Mouse (Mus musculus) hindbrain, postnatal 0 days (tissue): ENCODE measurements around the gene Slc44a1. TPM values are rescaled to one million over a fixed set of nuclear protein-coding genes. Genes with fewer than 3 reads are reported as not detected.

Source experiments
- ATAC-seq: fragments of 200-750 bp; cut with Nextera tagmentation; 2 replicates; pipeline ENCODE4 v1.8.0; 2017; ENCODE audit warnings: mild to moderate bottlenecking, moderate TSS enrichment, moderate library complexity
- DNase-seq: peaks from one replicate; pipeline ENCODE4 v3.0.0-alpha.2; 2015; ENCODE audit warnings: low spot score
- H3K27ac ChIP-seq: fragments of 300-500 bp; sonication (generic); 2 replicates; pipeline ENCODE4 v1.5.1; 2014; ENCODE audit warnings: mild to moderate bottlenecking
- H3K27me3 ChIP-seq: fragments of 300-500 bp; sonication (generic); 2 replicates; pipeline ENCODE4 v1.6.1; 2014; ENCODE audit warnings: low read length, mixed read lengths; ENCODE audit not compliant: insufficient read depth
- H3K36me3 ChIP-seq: fragments of 300-500 bp; sonication (generic); 2 replicates; pipeline ENCODE4 v1.6.1; 2014; ENCODE audit warnings: low read length, mixed read lengths; ENCODE audit not compliant: insufficient read depth
- H3K4me1 ChIP-seq: fragments of 300-500 bp; sonication (generic); 2 replicates; pipeline ENCODE4 v1.6.1; 2014; ENCODE audit warnings: antibody characterized with exemption, low read length, mixed read lengths; ENCODE audit not compliant: insufficient read depth
- H3K4me2 ChIP-seq: fragments of 300-500 bp; sonication (generic); 2 replicates; pipeline ENCODE4 v1.6.1; 2014; ENCODE audit warnings: low read depth, mild to moderate bottlenecking, low read length, moderate library complexity, mixed read lengths
- H3K4me3 ChIP-seq: fragments of 300-500 bp; sonication (generic); 2 replicates; pipeline ENCODE4 v1.5.1; 2014; ENCODE audit warnings: low read length
- H3K9ac ChIP-seq: fragments of 300-500 bp; sonication (generic); replicated peaks from 2 replicates; pipeline ENCODE4 v1.6.1; 2014; ENCODE audit warnings: mild to moderate bottlenecking, low read length, moderate library complexity, mixed read lengths
- H3K9me3 ChIP-seq: fragments of 300-500 bp; sonication (generic); 2 replicates; pipeline ENCODE4 v1.6.1; 2016; ENCODE audit warnings: low read length, mixed read lengths
- CTCF ChIP-seq: IDR thresholded peaks from 2 replicates; pipeline ENCODE4 v1.5.1; 2016; ENCODE audit warnings: antibody characterized with exemption, control low read depth, low read depth
- WGBS: fragments of 180-500 bp; shearing (Covaris S2); extraction: QIAGEN DNeasy Blood & Tissue Kit; methylation state at CpG from one replicate; pipeline ENCODE4 v1.1.7; 2014; 5-methylcytosine and 5-hydroxymethylcytosine counted together
- polyA plus RNA-seq: library from polyadenylated mRNA; unstranded; fragments of >200 nt; fragmentation: Nextera tagmentation; extraction: Ambion mirVana; gene quantifications from 2 replicates; pipeline ENCODE4 v1.2.1, GENCODE M21; 2015
- total RNA-seq: library from RNA; depleted of rRNA; stranded (reverse); fragments of >200 nt; gene quantifications from 2 replicates; pipeline ENCODE4 v1.2.3, GENCODE M21; 2014

Slc44a1 gene
- total and polyA plus RNA-seq, 2 experiments from 2014 or later = 13.6 to 39.4 TPM

- H3K9ac ChIP-seq = no peak overlapping the region
- no peaks in the 10 kb centered on the region for H3K4me1 ChIP-seq
- H3K4me2 ChIP-seq = no peak overlapping the region
- DNase-seq (no peak), ATAC-seq (no peak)
- no peak overlapping the region for H3K27ac ChIP-seq
- H3K27me3 ChIP-seq = no peaks in the 10 kb centered on the region
- no peaks in the 10 kb centered on the region for H3K36me3 ChIP-seq
- no peaks in the 10 kb centered on the region for H3K9me3 ChIP-seq
- TF ChIP-seq CTCF = no peak
- 87% methylated on average over 9 of the region's 10 CpGs for WGBS
- no peak overlapping the region for H3K4me3 ChIP-seq
Observed at GRCm38 (mm10) chr4:53431585-53432234, 8.5 kb upstream of the Slc44a1 start.

- TF ChIP-seq CTCF = no peak
- no peak overlapping the region for H3K9ac ChIP-seq
- 51% methylated on average over 10 of the region's 10 CpGs for WGBS
- no peaks in the 10 kb centered on the region for H3K27me3 ChIP-seq
- ATAC-seq (no peak), DNase-seq (no peak)
- no peak overlapping the region for H3K4me2 ChIP-seq
- no peak overlapping the region for H3K4me3 ChIP-seq
- H3K9me3 ChIP-seq = no peaks in the 10 kb centered on the region
- H3K4me1 ChIP-seq = no peaks in the 10 kb centered on the region; the same call in 1 of the 2 replicates
- no peaks in the 10 kb centered on the region for H3K36me3 ChIP-seq
- H3K27ac ChIP-seq = no peak overlapping the region
Observed at GRCm38 (mm10) chr4:53437110-53437755, 3.0 kb upstream of the Slc44a1 start.

- Histone ChIP-seq H3K4me3 (no peak overlapping the region), H3K27ac (no peak overlapping the region), H3K4me2 (no peak overlapping the region), H3K27me3 (no peaks in the 10 kb centered on the region), H3K9ac (no peak overlapping the region), H3K4me1 (peaks cover 3% of the 10 kb centered on the region; the same call in 1 of the 2 replicates), H3K9me3 (no peaks in the 10 kb centered on the region), H3K36me3 (no peaks in the 10 kb centered on the region)
- WGBS = 77% methylated on average over 2 of the region's 2 CpGs
- DNase-seq (no peak), ATAC-seq (no peak)
- no peak for TF ChIP-seq CTCF
Observed at GRCm38 (mm10) chr4:53438386-53438785, 1.8 kb upstream of the Slc44a1 start.

GRCm38 (mm10) chr4:53438836-53439480, 1.3 kb upstream of the Slc44a1 start:
- H3K4me2 ChIP-seq = peak overlapping the region; percentile 93; the same call in 1 of the 2 replicates
- H3K4me1 ChIP-seq = peaks cover 3% of the 10 kb centered on the region; the same call in 1 of the 2 replicates
- TF ChIP-seq CTCF = no peak
- ATAC-seq = no peak
- H3K9me3 ChIP-seq = no peaks in the 10 kb centered on the region
- no peaks in the 10 kb centered on the region for H3K36me3 ChIP-seq
- no peak overlapping the region for H3K9ac ChIP-seq
- no peak overlapping the region for H3K27ac ChIP-seq
- WGBS = 85% methylated on average over 7 of the region's 7 CpGs
- no peaks in the 10 kb centered on the region for H3K27me3 ChIP-seq
- H3K4me3 ChIP-seq = peak overlapping the region; percentile 94
- DNase-seq = no peak

GRCm38 (mm10) chr4:53439636-53440009, 590 bp upstream of the Slc44a1 start:
- Histone ChIP-seq H3K4me3 (peak overlapping the region; percentile 94), H3K4me1 (peaks cover 3% of the 10 kb centered on the region; the same call in 1 of the 2 replicates), H3K27ac (peak overlapping the region; percentile 89), H3K27me3 (no peaks in the 10 kb centered on the region), H3K36me3 (no peaks in the 10 kb centered on the region), H3K4me2 (peak overlapping the region; percentile 93), H3K9me3 (no peaks in the 10 kb centered on the region), H3K9ac (peak overlapping the region; percentile 90)
- DNase-seq = peak; percentile 34
- no peak; the same call in 1 of the 2 replicates for ATAC-seq
- WGBS = 22% methylated on average over 8 of the region's 9 CpGs
- TF ChIP-seq CTCF = no peak

- H3K4me2 ChIP-seq = peak overlapping the region; percentile 93
- peak overlapping the region; percentile 89 for H3K27ac ChIP-seq
- peak overlapping the region; percentile 90 for H3K9ac ChIP-seq
- H3K4me1 ChIP-seq = peaks cover 3% of the 10 kb centered on the region; the same call in 1 of the 2 replicates
- WGBS = 3% methylated on average over 45 of the region's 45 CpGs
- DNase-seq (peak; percentile 61), ATAC-seq (peak; percentile 27)
- H3K9me3 ChIP-seq = no peaks in the 10 kb centered on the region
- peak overlapping the region; percentile 94 for H3K4me3 ChIP-seq
- H3K27me3 ChIP-seq = no peaks in the 10 kb centered on the region
- TF ChIP-seq CTCF = no peak
- no peaks in the 10 kb centered on the region for H3K36me3 ChIP-seq
Observed at GRCm38 (mm10) chr4:53440816-53441571, 781 bp downstream of the Slc44a1 start.
